Mouse (Mus musculus) right cerebral cortex, adult 2 months (tissue): ENCODE measurements at regions not wholly inside any gene's neighbourhood (a gene's known extent, or its start where the extent isn't known, plus 50 kb on each side); places are given as distances from the start of the nearest gene placed in this dataset.
A peak's percentile ranks its signal among the peaks of the same experiment; 100 is the strongest.

ENCODE experiments used
- DNase-seq, 2 experiments: peaks; one replicate each; pipeline ENCODE4 v3.0.0; 2021 to 2022; ENCODE audit warnings: low spot score in 2 of 2

DNA sequence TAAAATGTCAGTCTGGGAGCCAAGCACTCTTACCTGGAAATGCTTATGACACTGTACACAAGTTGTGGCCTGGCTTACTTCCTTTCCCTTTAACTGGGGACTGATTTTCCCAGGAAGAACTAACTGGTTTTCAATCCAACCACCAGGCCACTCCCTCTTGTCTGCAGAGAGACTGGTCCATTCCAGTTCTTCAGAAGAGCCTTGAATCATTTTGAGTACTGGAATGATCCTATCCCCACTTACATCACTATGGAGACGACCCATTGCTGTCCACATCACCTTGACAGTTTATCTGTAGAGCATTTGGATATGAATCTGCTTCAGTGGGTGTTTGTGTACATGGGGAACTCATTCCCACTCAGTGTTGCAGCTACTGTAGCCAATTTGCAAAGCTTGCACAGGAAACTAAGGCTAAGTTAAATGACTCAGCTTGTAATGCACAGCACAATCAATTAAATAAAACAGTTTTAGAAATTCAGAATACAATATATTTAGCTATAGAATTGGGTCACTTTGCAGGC is 121.7 kb upstream of the Prep start:
- peak; percentile 12 to 23 for DNase-seq

DNA sequence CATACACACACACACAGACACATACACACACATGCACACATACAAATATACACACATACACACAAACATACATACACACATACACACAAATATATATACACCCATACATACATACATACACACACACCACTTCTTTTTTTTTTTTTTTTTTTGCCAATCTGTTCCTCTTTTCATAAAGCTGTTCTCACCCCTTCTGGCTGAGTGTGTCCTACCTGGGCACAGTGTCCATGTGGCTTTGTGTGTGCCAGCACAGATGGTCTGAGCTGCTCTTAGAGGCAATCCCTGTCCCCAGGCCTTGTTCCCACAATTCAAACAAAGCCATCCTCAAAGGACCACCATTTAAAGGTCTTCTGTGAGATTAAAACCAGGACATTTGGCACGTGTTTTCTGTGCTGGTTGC is 127.6 kb upstream of the Prep start:
- DNase-seq = no peak

DNA sequence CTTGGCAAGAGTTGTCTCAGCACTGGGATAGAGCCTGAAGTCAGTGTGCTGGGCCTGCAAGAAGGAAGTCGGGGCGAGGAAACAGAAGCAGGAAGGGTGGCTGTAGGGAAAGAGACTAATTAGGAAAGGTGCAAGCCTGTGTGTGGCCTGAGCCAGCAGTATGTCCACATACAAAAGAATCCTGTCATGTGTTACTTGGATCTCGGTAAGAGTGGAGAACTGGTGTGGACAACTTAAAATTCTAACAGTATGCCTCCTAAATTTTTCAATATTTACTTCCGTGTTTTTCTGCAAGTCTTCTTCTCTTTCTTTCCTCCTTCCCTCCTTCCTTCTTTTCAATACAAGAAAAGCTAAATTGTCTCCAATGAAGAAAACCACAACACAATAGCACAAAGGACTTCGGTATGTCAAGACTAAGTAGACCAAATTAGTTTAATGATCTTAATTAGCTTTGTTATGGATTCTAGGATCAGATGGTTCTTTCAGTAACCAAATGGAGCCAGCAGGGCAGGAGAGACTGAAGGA is 130.0 kb upstream of the Prep start:
- DNase-seq = no peak

DNA sequence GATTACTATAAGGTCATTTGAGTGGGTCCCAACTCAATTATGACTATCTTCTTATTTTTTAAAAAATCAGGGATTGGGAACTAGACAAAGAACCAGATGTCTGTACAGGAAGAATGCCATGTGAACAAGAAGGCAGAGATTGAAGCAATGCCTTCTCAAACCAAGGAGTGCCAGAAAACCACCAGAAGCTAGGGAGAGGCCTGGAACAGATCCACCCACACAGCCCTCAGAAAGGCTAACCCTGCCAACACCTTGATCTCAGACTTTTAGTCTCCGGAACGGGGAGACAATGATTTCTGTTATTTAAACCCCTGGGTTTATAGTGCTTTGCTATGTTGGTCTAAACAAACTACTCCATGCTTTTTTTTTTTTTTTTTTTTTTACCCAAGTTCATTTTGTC is 136.2 kb upstream of the Prep start:
- no peak for DNase-seq

DNA sequence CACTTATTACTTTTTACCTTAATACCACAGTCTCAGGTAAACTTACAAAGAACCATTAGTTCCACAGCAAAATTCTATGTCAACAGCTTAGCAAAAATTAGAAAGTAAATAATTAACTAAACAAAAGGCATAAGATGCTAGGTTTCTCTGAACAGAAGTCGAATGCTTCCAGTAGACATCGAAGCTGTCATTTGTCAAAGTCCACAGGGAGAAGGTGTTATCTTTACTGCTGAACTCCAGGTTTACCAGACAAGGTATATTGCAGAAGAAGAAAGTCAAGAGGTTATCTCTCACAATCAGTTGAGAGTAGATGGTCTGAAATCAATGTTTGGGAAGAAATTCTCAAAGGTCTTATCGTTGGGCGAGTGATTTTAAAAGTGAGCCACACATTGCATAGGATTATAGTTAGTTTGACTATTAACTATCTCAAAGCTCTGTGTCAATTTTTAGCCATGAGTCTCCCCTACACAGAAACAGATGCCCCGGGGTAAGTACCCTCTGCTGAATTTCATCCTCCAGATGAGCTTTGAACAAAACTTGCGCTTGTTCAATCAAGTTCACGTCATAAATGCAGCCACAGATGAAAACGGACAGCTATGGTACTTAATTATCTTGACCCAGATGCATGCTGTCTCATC is 153.1 kb upstream of the Prep start:
- no peak for DNase-seq

DNA sequence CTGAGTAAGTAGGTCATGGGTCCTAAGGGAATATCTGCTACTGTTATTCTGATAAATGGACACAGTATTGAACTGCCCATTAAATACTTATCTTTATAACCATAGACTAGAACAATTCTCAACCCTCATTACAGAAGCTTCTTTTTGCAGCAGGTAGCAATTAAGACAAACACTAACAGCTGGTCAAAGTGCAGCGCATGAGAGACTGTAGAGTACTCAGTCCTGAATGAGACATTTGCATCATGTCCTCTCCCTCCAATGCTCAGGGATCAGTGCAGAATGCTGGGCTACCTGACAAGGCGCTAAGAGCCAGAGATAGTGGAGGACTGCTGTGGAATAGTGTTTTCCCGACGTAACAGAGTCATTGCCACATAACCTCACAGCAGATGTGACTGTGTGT is 162.5 kb upstream of the Prep start:
- no peak for DNase-seq

DNA sequence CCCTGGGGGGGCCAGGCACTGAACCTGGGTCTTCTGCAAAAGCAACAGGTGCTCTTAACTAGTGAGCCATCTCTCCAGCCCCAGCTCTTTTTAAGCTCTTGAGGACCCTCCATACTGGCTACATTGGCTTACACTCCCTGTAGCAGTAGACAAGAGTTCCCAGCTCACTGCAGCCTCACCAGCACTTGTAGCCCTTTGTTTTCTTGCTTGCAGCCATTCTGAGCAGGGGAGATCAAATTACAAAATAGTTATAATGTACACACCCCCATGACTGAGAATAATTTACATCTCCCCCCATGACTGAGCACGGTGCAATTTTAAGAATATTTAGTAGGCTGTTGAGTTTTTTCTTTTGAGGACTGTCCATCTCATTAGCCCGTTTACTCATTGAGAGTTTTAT is 165.8 kb upstream of the Prep start:
- DNase-seq = no peak

DNA sequence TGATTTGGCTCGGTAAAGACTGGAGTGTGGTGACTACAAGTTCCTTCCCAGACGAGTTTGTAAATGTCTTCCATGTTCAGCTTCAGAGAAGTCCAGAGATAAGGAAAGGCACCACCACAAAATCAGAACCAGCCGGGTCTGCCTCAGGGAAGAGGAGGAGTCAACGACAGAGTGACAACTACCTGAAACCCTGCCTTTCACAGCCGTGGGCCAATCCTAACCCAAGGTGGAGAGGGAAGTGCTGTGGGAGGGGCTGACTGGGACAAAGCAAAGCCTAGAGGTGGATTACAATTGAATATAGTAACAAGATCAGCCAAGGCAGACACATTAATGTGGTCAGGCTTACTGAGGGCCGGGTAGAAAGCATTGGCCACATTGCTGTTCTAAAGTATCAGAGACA is 174.9 kb upstream of the Prep start:
- no peak for DNase-seq

DNA sequence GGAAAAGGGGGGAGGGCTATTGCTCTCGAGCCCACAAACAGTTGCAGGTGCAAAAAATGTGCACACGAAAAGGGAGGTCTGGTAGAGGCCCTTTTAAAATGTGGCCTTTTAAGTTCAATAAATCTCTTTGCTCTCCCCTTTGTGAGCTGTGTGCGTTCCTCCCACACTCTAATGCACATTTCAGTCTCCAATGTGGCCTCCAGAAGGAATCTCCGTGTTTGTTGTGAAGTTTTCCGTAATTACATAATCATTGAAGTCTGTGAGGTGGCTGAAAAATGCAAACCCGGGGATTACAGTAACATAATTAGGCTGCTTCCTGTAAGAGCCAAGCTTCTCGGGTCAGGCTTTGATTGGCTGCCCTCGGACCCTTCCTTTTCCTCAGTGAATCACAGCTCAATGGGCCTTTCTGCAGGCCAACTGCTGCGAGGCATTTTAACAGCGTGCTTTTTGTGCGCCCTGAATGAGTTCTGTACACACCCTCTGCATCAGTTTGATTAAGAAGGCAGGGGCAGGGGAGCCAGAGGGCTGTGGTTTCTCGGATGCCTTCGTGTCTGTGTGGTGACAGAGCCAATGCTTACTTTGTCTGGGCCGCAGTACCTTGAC is 179.8 kb upstream of the Prep start:
- no peak for DNase-seq

DNA sequence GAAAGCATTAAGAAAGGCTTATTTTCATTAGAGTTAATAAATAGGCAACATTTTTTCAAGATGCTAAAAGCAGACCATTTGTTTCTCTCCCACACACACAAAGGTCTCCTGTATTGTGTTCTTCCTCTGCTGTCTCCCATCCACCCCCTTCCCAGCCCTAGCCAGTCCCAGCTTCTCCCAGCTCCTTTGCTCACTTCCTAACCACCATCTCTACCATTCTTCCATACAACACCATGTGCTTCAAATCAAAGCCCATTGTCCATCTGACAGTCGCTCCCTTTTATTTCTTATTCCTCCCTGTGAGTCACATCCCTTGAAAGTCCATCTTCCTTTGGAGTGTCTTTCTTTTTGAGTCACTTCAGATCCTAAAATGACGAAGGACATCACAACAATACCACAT is 185.0 kb upstream of the Prep start:
- DNase-seq = no peak

DNA sequence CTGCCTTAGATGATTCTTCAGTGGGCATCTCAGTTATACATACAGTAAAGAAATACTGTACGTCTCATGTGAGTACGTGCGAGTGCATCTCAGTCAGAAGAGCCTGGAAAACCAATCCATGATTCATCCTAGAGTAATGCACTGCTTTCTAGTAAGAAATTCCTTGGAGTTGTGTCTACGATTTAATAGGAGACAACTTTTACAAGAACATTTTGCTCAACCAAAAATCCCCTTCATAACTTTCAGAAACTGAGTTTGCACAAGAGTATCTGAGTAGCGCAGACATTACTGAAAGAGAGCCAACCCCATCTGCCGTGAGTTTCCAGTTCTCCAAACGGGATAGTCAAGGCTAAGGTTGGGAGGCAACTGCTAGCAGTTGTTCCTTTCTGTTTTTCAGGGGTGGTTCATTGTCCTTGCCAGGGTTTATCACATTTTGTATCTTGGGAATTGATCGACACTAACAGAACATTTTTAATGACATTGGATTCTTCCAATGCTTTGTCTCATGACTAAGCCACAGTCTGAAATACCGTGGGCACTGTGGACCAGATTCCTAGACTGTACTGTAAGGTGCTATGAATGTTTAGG is 189.8 kb upstream of the Prep start:
- DNase-seq = no peak

DNA sequence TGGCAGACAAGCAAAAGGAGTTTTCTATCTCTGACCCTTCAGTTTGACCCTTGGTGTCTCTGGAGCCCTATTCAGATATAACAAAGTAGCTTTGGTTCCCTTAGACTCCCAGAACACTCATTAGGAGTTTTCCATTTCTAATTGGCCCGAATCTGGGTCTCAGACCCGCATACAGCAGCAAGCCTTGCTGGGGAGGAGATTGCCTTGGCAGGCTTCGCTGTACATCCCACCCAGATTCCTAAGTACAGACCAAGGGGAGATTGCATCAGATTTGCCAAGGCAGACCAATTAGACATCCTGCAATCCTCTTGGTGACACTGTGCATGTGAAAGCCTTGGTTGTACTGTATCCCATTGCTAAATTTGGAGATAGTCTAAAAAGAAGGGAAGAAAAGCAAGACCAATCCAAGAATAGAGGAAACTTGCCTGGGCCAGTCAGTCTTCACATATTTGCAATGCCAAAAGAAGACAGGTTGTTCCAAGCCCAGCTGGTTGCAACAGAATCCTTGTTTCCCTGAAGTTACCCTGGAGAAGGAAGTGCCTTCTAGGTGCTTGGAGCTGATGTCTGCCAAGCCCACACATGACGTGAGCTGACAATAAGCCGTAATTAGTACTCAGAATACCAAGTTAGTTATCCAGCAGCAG is 193.2 kb upstream of the Prep start:
- peak; percentile 3 to 13 for DNase-seq

DNA sequence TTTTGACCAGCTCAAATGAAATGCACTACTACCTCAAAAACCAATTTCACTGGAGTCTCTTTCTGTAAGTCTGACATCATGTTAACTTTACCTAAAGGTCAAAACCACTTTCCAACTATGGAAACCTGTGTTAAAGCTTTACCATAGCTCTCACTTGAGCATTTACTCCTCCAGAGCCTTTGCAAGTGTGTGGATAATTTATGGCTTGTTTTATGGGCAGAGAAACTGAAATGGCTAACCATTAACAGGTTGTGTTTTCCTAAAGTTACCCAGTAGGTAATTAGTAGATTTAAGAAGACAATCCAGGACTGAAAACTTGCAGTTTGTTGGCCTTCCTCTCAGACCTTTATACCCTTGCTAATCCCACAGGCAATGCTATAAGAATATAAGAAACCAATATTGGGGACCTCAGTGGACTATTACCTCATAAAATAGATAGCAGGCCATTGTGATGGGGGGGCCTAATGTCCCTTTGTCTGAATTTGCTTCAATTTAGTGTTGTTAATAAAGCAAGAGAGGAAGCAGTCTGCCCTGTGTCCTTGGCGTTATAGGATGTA is 202.7 kb upstream of the Prep start:
- DNase-seq = no peak

DNA sequence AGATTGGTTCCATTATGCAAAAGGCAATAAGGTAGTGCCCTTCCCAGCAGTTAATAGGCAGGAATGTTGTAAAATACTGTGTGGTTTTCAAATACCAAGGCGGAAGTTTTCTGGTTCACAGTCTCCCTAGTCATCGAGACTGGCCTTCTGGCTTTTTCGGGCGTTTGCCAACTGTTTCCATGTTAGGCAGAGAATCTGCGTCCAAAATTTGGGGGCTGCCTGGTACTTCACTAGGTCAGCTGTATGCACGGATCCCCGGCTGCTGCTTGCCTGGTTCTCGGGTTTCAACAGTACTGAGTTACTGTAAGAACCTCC is 204.7 kb upstream of the Prep start:
- DNase-seq = no peak

DNA sequence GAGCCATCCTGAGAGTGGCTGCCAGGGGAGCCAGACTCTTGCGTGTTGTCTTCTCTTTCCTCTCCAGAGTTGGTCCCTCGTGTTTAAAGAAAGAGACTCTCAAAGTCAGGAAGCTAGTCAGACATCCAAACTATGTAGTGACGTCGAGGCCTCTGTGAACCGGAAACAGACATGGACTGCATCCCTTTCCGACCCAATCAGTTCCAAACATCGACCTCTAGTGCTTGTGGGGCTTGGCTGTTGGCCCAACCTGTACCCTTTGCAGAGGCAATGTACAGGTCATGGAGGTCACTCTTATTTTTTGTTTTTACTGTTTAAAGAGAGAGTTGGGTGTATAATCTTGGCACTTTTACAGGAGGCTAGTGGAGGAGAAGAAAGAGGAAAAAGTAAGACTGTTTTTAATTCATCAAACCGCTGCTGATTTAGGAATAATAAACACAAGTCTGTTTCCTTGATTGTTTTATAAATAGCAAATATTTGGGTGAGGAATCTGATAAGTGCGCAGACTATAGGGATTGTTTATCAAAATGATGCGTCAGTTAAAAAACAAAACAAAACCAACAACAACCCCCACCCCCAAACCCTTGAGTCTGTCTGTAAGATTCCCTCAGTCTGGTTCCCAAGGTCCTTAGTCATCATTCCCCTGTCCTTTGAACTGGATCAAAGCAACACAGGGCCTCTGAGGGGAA is 205.2 kb upstream of the Prep start:
- DNase-seq = no peak

DNA sequence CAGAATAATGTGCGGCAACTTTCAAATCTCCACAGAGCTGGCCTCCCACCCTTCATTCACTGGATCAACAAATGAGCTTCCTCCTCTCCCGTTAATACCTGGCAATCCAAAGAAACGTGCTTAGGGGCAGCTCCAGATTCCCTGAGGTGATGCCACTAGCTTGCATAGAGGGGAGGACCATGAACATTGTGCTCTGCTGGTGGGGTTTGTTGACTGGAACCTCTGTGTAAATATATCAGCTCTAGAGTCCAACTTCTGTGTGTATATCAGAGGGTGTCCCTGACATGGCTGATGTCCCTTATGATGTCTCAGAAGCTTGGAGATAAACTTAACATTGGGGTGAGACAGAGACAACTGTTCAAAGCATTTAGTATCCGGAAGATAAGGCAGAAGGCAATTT is 209.6 kb upstream of the Prep start:
- no peak for DNase-seq

DNA sequence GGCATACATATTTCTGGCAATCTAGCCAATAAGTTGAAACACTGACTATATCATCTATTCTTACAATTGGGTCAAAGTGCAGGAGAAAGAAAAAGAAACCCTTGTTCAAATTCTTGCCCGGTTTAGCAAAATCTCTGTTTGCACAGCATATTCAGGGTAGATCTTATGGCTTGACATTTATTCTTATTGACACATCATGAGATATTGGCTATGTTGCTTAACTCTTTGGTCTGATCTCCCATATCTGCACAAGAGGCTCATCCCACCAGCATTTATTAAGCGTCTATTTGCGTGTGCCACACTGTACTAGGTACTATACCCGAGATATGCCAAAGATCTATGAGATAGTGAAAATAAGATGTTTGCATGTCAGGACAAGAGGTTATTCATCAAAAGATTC is 212.9 kb upstream of the Prep start:
- no peak for DNase-seq

DNA sequence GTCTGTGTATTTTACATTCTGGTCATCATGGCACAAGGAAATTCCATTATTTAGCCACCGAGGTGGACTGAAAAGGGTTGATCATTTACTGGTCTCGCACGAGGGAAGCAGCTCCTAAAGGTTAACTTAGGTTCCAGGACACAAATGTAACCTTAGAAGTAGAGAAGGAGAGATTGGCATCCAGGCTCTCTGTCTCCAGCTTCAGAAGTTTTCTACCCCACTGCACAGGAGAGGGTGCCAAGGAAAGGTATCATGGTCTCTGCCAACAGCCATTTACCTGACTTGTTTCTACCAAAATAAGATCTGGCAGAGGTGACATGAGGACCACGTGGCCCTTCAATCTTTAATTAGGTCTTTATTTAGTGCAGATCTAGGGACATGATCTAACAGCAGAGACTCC is 218.0 kb upstream of the Prep start:
- DNase-seq = no peak

DNA sequence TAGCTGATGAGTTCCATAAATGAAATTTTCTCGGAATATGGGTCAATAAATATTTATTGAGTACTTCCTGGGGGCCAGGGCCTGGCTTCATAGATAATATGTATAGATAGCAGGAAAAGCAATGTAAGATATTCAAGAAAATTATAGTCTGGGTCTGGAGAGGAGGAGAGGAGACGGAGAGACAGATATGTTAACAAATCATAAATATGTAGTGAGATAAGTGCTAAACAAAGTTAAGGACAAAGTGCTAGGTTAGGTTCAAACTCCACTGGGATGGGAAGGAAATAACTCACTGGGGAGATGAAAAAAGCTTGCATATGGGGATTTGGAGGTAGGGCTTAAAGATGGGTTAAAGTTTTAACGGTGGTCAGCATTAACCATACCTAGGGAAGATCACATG is 220.2 kb upstream of the Prep start:
- no peak for DNase-seq

DNA sequence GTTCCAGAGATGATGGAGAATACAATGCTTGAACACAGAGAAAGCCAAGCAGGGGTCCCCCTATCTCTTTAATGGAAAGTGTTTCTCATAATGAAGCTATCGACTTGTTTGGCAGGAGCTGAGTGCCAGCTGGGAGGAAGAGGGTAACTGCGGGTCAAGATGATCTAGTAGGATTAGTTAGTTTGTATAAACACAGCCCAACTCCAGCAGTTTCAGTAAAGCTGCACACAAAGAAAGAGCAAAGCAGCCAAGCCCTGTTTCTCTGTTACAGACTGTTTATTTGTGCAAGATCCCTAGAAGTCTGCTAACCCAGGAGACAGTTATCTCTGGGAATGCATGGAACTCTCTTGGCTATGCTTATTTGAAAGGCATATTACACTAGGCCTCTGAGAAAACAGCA is 220.9 kb upstream of the Prep start:
- DNase-seq = no peak

DNA sequence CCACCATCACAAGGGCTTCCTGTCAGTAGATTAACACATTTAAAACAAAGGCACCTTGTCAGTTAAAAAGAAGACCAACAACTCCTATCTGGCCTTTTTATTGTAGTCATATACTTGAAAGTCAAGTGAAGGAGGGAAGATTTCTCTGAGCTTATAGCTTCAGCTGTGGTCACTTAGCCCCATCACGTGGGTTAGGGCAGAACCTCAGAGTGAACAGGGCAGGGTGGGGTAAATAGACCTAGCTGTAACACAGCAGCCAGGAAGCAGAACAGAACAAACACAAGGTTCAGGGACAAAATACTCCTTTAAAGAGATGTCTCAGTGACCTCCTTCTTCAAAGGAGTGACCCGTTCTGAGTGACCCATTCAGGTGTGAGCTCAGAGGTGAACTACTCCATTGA is 226.6 kb upstream of the Prep start:
- no peak for DNase-seq

DNA sequence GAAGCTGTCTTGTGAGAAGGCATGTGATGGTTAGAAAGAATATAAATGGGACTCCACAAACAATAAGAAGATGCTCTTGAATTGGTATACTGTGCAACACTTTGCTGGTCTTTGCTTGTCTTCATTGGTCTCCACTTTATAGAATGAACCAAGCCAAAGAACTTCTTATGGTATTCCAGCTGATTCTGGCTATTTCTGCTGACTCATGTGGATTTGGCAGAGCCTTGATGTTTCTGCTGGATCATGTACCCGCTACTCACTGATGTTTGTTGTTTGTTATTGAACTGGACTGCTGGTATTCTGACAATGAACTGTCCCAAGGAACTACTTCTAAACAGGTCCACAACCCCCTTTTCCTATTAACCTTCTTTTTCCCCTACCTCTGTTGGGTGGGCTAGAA is 234.5 kb upstream of the Prep start:
- DNase-seq = no peak
